Mouse (Mus musculus) CH12.LX (cell line): ENCODE measurements around the gene Dyrk2.

Experiments used
- CTCF ChIP-seq, 2 experiments: IDR thresholded peaks in 1 of 2; conservative IDR thresholded peaks in 1 of 2; 2 replicates each; pipeline ENCODE4 v1.5.1; 2011 to 2012; ENCODE audit warnings: low read depth in 2 of 2, low read length in 2 of 2, improper control_type of control experiment in 1 of 2, inconsistent platforms in 1 of 2, mild to moderate bottlenecking in 1 of 2, moderate library complexity in 1 of 2
- E2F4 ChIP-seq: IDR thresholded peaks from 2 replicates; pipeline ENCODE4 v1.6.1; 2011; ENCODE audit warnings: low read depth, low read length, improper control_type of control experiment; ENCODE audit not compliant: insufficient replicate concordance
- EP300 ChIP-seq: IDR thresholded peaks from 2 replicates; pipeline ENCODE4 v1.6.1; 2011; ENCODE audit warnings: low read length, improper control_type of control experiment
- JUND ChIP-seq: conservative IDR thresholded peaks from 2 replicates; pipeline ENCODE4 v1.6.1; 2011; ENCODE audit warnings: low read depth, low read length, improper control_type of control experiment
- MAX ChIP-seq: IDR thresholded peaks from 2 replicates; pipeline ENCODE4 v1.6.1; 2011; ENCODE audit warnings: low read length, improper control_type of control experiment
- MEF2A ChIP-seq: IDR thresholded peaks from 2 replicates; pipeline ENCODE4 v1.6.1; 2014; ENCODE audit warnings: low read depth, mild to moderate bottlenecking, inconsistent platforms, low read length, improper control_type of control experiment, borderline replicate concordance
- NELFE ChIP-seq: IDR thresholded peaks from 2 replicates; pipeline ENCODE4 v1.6.1; 2011; ENCODE audit warnings: low read depth, low read length, improper control_type of control experiment
- POLR2A ChIP-seq: IDR thresholded peaks from 2 replicates; pipeline ENCODE4 v1.6.1; 2011; ENCODE audit warnings: low read depth, mild to moderate bottlenecking, improper control_type of control experiment, low read length
- RAD21 ChIP-seq: IDR thresholded peaks from 2 replicates; pipeline ENCODE4 v1.6.1; 2011; ENCODE audit warnings: low read depth, mild to moderate bottlenecking, low read length, improper control_type of control experiment, moderate library complexity
- USF1 ChIP-seq: IDR thresholded peaks from 2 replicates; pipeline ENCODE4 v1.6.1; 2014; ENCODE audit warnings: low read depth, mild to moderate bottlenecking, inconsistent platforms, low read length, improper control_type of control experiment
- ZMIZ1 ChIP-seq: IDR thresholded peaks from 2 replicates; pipeline ENCODE4 v1.6.1; 2012; ENCODE audit warnings: low read depth, mild to moderate bottlenecking, inconsistent platforms, low read length, improper control_type of control experiment

GRCm38 (mm10) chr10:118824830-118825229, 45.2 kb downstream of the Dyrk2 start:
- TF ChIP-seq POLR2A (no peak), CTCF (conservative IDR thresholded peaks at IDR 0.05 in 1 of 2, IDR thresholded peaks at IDR 0.05 in 1 of 2; ENCODE audit: low read depth in 2 of 2, low read length in 2 of 2) (no peak), MAX (no peak), EP300 (no peak), ZMIZ1 (no peak), MEF2A (no peak), JUND (no peak), E2F4 (no peak), USF1 (no peak), NELFE (no peak), RAD21 (no peak)
